Mouse (Mus musculus): Measurements from ENCODE around the gene D630023F18Rik. TPM values are rescaled to one million over a fixed set of nuclear protein-coding genes. Genes with fewer than 3 reads are reported as not detected.

The D630023F18Rik gene
- polyA plus RNA-seq (2015; fragmentation: Illumina TruSeq; extraction: RNeasy Lipid Tissue Mini Kit (QIAGEN cat#74804); ENCODE audit: insufficient read depth, low replicate concordance) = 0.14 TPM

DNA sequence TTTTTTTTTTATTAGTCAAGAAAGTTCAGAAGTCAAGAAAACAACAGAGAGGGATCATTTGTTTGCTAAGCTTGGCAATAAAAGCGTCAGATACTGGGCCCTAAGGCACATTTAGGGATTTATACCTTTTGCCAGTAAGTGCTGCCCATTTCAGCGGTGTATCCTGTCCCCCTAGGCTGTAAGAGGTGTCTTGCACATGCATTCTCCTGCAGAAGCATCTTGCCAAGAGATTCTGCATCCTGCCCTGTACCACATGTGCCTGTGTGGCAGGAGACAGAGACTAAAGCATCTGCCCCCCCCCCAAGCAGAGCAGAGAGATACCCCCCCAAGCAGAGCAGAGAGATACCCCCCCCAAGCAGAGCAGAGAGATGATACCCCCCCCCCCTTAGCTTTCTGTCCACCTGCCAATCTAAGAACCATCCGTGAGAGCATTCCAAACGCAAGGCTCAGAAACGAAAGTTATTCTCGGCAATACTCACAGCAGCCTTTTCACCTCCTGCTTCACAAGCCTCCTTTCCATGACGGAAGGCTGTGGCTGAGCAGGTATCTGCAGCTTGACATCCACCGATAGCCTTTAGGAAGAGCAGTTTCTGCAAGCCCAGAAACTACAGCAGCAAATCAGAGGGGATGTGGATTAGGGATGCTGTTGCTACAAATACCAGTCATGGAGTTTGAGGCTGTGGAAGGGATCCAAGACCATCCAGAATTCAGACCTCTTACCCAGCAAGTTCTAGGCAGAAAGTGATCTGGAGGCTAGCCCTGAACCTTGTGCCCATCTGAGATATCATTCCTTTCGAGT lies at the start of gene D630023F18Rik:
Gene D630023F18Rik, minus strand, starts transcription at position 641 of the 799 bp plus-strand sequence.

DNA sequence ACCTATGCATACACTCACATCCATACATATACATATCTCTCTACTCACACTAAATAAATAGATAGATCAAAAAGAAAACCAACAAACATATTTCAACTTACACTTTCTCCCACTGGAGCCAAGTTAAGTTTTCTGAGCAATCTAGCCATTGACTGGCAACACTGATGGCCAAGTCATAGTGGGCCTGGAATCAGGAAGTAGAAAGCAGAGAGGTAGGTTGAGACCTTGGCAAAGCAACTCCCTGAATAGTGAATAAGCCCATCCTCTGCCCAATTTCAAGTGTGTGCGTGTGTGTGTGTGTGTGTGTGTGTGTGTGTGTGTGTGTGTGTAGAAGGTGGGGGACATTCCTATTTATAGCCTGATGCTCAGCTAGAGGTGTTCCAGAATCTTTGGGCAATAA lies 3.6 kb downstream of the D630023F18Rik start, which contains the start of gene Gm28845:
Gene Gm28845, minus strand, starts transcription at position 121 of the 400 bp plus-strand sequence.

DNA sequence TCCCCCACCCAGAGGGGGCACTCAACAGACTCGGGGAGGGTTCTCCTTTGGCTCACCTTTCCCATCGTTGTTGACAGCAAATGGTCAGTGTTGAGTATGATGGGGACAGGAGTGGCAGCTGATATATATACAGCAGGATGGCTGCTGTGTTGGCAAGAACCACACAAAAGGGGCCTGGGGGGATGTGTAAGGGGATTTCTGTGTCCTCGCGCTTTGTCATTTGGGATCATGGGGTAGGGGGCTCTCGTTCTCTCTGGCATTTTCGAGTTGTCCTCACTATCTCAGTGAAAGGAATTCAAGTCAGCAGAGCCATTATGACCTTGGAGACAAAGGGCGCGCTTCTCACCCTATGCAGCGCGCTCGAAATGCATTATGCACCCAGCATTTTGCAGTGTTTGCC lies 19.7 kb downstream of the D630023F18Rik start, which contains the start of gene Cryga:
Gene Cryga, minus strand, starts transcription at position 101 of the 400 bp plus-strand sequence.

DNA sequence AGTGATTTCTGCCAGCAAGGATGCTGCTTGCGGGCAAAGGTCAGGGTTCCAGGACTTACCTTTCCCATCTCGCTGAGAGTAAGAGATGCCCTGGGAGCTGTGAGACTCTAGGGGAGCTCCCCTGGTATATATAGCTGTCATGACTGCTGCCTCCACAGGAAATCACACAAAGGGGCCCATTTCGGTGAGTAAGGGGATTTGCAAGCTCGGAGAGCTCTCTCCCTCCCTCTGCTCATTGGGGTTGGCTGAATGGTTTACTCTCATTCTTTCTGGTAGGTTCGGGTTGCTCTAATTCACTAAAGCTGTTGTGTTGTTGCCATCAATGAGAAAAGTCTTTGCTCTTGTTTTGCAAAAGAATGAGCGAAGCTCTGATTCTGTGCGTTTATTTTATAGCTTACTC lies 40.8 kb downstream of the D630023F18Rik start, which contains the start of gene Crygb:
Gene Crygb, minus strand, starts transcription at position 101 of the 400 bp plus-strand sequence.

DNA sequence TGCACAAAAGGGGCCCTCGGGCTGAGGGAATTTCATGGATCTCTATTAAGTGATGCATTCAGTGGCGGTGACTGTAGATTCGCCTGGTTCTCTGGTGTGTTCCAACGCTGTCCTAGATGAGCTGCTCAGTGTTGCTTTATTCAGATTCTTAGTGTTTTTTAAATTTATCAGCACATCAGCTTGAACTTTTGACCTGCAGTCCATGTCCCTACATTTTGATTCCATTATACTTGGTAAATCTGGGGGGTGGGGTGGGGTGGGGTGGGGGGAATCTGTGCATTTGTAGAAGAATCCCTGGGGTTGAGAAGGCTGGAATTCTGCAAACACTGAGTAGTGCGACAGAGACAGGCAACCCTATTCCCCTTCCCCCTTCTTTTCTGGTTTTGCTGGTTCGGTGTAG lies 49.4 kb downstream of the D630023F18Rik start, which contains the start of gene Crygc:
Gene Crygc, minus strand, starts transcription at position 101 of the 400 bp plus-strand sequence.

DNA sequence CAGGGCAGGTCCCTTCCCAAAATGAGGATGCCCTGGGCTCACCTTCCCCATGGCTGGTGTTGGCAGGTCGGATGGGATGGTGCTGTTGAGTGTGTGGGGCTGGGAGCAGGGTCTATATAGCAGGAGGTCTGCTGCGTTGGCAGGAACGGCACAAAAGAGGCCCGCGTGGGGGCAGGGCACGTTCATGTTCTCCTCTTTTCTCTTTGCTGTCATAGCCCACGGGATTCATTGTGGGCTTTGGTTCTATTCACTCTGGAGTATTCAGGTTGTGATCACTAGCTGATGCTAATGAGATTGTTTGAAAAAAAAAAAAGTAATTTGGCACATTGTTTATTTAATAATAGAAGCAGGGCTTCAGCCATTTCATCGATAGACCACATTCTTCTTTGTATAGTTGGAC lies 59.7 kb downstream of the D630023F18Rik start, which contains the start of gene Crygd:
Gene Crygd, minus strand, starts transcription at position 101 of the 400 bp plus-strand sequence.

Other genes starting within 250 kb of the D630023F18Rik start
- gene Plekhm3, start 166.4 kb downstream of the D630023F18Rik start, polyA plus RNA-seq (2015; fragmentation: Illumina TruSeq; extraction: RNeasy Lipid Tissue Mini Kit (QIAGEN cat#74804); ENCODE audit: insufficient read depth, low replicate concordance) = 32.5 TPM
- gene Akr1cl, start 90.5 kb downstream of the D630023F18Rik start, polyA plus RNA-seq (2015; fragmentation: Illumina TruSeq; extraction: RNeasy Lipid Tissue Mini Kit (QIAGEN cat#74804); ENCODE audit: insufficient read depth, low replicate concordance) = 2.5 TPM
- gene Cryge, start 72.1 kb downstream of the D630023F18Rik start, polyA plus RNA-seq (2015; fragmentation: Illumina TruSeq; extraction: RNeasy Lipid Tissue Mini Kit (QIAGEN cat#74804); ENCODE audit: insufficient read depth, low replicate concordance) = not detected
- not detected for gene Crygd, start 59.8 kb downstream of the D630023F18Rik start, polyA plus RNA-seq (2015; fragmentation: Illumina TruSeq; extraction: RNeasy Lipid Tissue Mini Kit (QIAGEN cat#74804); ENCODE audit: insufficient read depth, low replicate concordance)
- not detected for gene Crygc, start 49.5 kb downstream of the D630023F18Rik start, polyA plus RNA-seq (2015; fragmentation: Illumina TruSeq; extraction: RNeasy Lipid Tissue Mini Kit (QIAGEN cat#74804); ENCODE audit: insufficient read depth, low replicate concordance)
- gene Crygb, start 40.9 kb downstream of the D630023F18Rik start, polyA plus RNA-seq (2015; fragmentation: Illumina TruSeq; extraction: RNeasy Lipid Tissue Mini Kit (QIAGEN cat#74804); ENCODE audit: insufficient read depth, low replicate concordance) = not detected
- not detected for gene Cryga, start 19.8 kb downstream of the D630023F18Rik start, polyA plus RNA-seq (2015; fragmentation: Illumina TruSeq; extraction: RNeasy Lipid Tissue Mini Kit (QIAGEN cat#74804); ENCODE audit: insufficient read depth, low replicate concordance)
- gene Gm28845, start 3.7 kb downstream of the D630023F18Rik start, polyA plus RNA-seq (2015; fragmentation: Illumina TruSeq; extraction: RNeasy Lipid Tissue Mini Kit (QIAGEN cat#74804); ENCODE audit: insufficient read depth, low replicate concordance) = not detected
- gene Idh1, start 63.3 kb upstream of the D630023F18Rik start, polyA plus RNA-seq (2015; fragmentation: Illumina TruSeq; extraction: RNeasy Lipid Tissue Mini Kit (QIAGEN cat#74804); ENCODE audit: insufficient read depth, low replicate concordance) = 67.6 TPM
- 43.6 TPM for gene Pikfyve, start 63.5 kb upstream of the D630023F18Rik start, polyA plus RNA-seq (2015; fragmentation: Illumina TruSeq; extraction: RNeasy Lipid Tissue Mini Kit (QIAGEN cat#74804); ENCODE audit: insufficient read depth, low replicate concordance)
- gene Pth2r, start 158.8 kb upstream of the D630023F18Rik start, polyA plus RNA-seq (2015; fragmentation: Illumina TruSeq; extraction: RNeasy Lipid Tissue Mini Kit (QIAGEN cat#74804); ENCODE audit: insufficient read depth, low replicate concordance) = not detected